Mouse (Mus musculus): ENCODE measurements at regions not wholly inside any gene's neighbourhood (a gene's known extent, or its start where the extent isn't known, plus 50 kb on each side); places are given as distances from the start of the nearest gene placed in this dataset.

DNA sequence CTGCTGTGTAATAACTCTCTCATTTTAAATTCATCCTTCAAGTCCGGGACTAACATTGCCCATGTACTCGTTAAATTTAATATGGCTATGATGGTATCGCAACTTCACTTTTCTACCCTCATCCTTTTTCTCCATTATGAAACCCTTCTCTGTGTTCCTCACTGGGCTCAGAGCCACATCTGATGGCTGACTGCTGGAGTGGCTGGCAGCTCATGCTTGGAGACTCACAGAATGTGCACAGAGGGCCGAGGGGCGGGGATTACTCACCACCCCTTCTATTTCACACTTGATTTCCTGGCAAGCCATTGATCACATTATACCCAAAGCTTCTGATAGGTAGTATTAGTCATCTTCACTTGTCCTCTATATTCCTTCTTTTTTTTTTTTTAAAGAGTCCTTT is 81.1 kb upstream of the Vwde start:
- DNase-seq (ENCODE audit: low spot score): no peak

DNA sequence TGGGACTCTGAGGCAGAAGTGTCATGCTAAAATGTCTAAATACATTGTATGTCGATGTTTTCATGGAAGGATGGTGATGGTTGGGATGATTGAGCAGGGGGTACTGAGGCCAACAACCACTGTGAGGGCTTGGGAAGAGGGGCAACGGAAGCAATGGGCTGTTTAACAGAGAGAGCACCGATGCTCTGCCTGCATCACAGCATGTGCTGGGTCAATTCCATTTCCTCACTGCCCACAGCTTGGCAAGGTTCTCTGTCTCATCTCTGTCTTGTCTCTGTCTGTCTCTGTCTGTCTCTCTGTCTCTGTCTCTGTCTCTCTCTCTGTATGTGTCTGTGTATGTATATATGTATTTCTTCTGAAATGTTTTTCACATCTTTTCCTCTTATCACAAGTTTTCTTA is 73.4 kb upstream of the Vwde start:
- no peak for DNase-seq (ENCODE audit: low spot score)

DNA sequence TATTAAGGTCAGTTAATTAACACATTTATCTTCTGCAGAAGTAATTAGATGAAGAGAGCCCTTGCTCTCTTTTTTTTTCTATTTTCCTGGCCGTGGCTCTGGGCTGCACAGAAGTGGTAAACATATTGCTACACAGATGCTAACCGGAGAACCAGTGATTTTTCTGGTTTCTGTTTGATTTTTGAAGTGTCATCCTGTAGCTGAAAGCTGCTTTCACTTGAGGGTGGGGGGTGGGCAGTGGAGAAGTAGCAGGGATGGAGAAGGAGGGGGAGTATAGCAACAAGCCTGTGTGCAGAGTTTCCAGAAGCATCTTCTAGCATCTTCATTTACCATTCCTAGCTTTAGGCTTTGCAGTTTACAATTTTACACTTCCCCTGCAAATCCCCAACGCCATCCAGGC is 72.3 kb upstream of the Vwde start:
- no peak for DNase-seq (ENCODE audit: low spot score)

DNA sequence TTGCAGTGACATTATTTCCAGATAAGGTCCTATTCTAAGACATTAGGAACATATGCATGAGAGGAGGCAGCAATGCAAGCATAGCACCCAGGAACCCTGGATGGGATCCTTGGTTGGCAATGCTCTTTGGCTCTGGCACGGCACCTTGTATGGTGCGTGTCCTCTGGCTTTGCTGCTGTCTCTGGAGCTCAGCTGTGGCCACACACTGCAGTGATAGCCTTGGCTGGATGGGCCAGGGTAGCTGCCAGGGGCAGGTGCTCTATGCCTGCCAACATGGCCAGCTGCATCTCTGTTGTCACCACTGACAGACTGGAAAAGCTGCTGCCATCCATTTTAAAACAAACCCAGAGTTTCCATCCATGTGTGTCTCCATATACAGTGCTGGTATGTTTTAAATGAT is 71.3 kb upstream of the Vwde start:
- DNase-seq (ENCODE audit: low spot score): no peak

DNA sequence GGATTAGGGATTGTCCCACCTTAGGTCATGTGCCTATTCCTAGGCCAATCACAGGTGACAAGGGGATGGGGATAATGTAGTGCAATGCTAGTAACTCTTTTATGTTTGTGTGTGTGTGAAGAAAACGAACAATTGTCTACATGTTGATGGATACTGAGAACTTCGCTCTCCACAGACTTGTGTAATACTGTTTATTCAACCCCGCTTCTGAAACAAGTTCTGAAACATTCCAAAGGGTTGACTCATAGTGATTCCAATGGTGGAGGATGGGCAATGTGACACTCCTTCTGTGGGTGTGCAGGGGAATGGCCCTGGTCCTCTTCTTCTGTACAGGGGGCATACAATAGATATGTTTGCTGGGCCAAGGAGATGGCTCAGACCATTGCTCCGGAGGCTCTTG is 69.6 kb upstream of the Vwde start:
- DNase-seq (ENCODE audit: low spot score): no peak

DNA sequence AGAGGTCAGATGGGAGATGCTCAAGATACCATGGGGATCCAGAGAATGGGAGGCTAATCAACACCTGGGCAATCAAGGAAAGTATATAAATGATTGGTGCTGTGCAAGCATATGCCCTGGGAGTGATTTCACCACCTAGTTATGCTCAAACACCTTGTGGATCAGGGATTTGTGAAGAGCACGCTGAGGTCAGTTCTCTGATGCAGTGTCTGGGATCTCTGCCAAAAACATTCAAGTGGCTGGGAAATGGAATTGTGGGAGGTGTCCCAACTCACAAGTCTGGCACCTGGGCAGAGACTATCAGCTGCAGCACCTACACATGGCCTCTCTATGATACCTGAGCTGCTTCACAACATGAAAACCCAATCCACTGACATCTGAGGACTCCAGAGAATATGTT is 63.7 kb upstream of the Vwde start:
- DNase-seq (ENCODE audit: low spot score): no peak

DNA sequence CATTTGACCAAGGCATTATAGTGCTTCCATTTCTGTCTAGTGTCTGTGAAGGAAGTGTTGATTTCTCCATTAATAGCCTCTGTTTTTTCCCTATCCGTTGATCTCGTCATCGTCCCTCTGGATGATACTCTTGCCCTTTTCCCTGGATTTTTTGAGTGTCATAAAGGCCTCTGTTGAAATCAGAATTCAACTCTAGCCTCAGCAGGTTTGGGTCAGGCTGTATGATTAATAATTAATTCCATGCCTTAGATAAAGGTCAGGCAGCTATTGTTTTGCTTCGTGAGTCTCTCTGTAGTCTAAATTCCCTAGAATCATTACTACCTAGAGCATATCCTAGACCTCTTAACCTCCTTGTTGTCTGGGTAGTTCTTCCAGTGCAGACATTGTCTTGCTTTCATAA is 63.0 kb upstream of the Vwde start:
- no peak for DNase-seq (ENCODE audit: low spot score)

DNA sequence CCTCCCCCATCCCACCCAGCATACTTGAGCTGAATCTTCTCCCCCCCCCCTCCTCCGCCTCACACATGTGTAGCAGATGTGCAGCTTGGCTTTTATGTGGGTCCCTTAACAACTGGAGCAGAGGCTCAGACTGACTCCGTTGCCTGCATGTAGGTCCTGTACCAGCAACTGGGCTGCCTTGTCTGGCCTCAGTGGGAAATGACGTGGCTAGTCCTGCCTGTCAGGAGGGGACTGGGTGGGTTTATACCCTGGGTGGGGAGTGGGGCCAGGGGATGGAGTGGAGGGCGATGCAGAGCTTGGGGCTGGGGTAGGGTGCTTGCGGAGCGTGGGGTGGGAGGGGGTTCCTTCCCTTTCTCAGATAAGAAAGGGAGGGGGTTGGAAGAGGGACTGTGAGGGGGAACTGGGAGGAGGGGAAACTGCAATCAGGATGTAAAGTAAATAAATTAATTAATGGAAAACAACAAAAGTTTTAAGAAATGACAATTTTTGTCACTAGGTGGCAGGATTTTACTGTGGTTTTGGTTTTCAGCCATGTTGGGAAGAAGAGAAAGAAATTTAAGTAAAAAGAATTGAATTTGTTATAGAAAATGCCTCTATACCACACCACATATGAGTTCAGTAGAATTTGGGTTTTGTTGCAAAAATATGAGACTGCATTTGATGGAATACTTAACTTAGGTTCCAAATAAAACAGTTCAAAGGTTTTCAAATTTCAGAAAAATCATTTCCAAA is 61.9 kb upstream of the Vwde start:
- DNase-seq (ENCODE audit: low spot score): peak; percentile 50

DNA sequence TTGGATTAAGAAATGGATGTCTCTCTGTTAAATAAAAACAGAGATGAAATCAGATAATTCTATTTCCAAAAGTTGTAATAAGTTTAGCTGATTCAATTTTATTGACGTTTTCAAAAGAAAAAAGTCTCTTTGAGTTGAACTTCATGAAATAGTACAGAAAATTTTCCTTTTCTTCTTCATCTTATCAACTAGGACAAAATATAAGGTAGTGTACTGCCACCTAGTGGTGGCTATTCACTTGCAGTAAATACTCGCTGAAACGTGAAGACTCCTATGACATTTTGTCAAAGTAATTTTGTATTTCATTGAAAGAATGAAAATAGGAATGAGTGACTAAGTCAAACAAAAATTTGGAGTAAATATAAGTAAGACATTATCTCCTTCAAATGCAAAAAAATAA is 56.1 kb upstream of the Vwde start:
- DNase-seq (ENCODE audit: low spot score): peak; percentile 86
